Mouse (Mus musculus) liver, postnatal 0 days (tissue): ENCODE measurements around the gene Gm20388.

Experiments
- CTCF ChIP-seq: sonication (generic); IDR thresholded peaks from 2 replicates; pipeline ENCODE4 v1.5.1; 2016; ENCODE audit warnings: antibody characterized with exemption, low read depth
- EP300 ChIP-seq: IDR thresholded peaks from 2 replicates; pipeline ENCODE4 v1.6.1; 2016; ENCODE audit warnings: antibody characterized with exemption, low read depth, mild to moderate bottlenecking

GRCm38 (mm10) chr8:121954981-121955555, 2044.4 kb downstream of the Gm20388 start:
- no peak for TF ChIP-seq CTCF
- no peak for TF ChIP-seq EP300
